Mouse (Mus musculus) liver, embryonic 16.5 days (tissue): Measurements from ENCODE around the gene Sp7. TPM values are rescaled to one million over a fixed set of nuclear protein-coding genes. Genes with fewer than 3 reads are reported as not detected.
A peak's percentile ranks its signal among the peaks of the same experiment; 100 is the strongest.

Source experiments
- ATAC-seq: fragments of 200-750 bp; cut with Nextera tagmentation; 2 replicates; pipeline ENCODE4 v1.8.0; 2017; ENCODE audit warnings: low read depth, mild to moderate bottlenecking, moderate number of reproducible peaks, moderate library complexity
- H3K27ac ChIP-seq: fragments of 300-500 bp; sonication (generic); 2 replicates; pipeline ENCODE4 v1.5.1; 2014; ENCODE audit warnings: mild to moderate bottlenecking, low read length
- H3K27me3 ChIP-seq: fragments of 300-500 bp; sonication (generic); 2 replicates; pipeline ENCODE4 v1.6.1; 2014; ENCODE audit warnings: low read depth, low read length, mixed read lengths; ENCODE audit not compliant: control insufficient read depth, insufficient read depth
- H3K36me3 ChIP-seq: fragments of 300-500 bp; sonication (generic); 2 replicates; pipeline ENCODE4 v1.6.1; 2014; ENCODE audit warnings: mild to moderate bottlenecking; ENCODE audit not compliant: control insufficient read depth, insufficient read depth
- H3K4me1 ChIP-seq: fragments of 300-500 bp; sonication (generic); 2 replicates; pipeline ENCODE4 v1.6.1; 2014; ENCODE audit warnings: low read depth, low read length, mixed read lengths; ENCODE audit not compliant: control insufficient read depth
- H3K4me2 ChIP-seq: fragments of 300-500 bp; sonication (generic); 2 replicates; pipeline ENCODE4 v1.6.1; 2014; ENCODE audit warnings: low read depth, low read length, mixed read lengths
- H3K4me3 ChIP-seq: fragments of 300-500 bp; sonication (generic); 2 replicates; pipeline ENCODE4 v1.5.1; 2014; ENCODE audit warnings: low read depth, mild to moderate bottlenecking, low read length
- H3K9ac ChIP-seq: fragments of 300-500 bp; sonication (generic); 2 replicates; pipeline ENCODE4 v1.6.1; 2014; ENCODE audit warnings: low read depth, low read length
- H3K9me3 ChIP-seq: fragments of 300-500 bp; sonication (generic); replicated peaks from 2 replicates; pipeline ENCODE4 v1.6.1; 2016; ENCODE audit warnings: low read length; ENCODE audit not compliant: control insufficient read depth
- WGBS: fragments of 180-500 bp; shearing (Covaris S2); extraction: QIAGEN DNeasy Blood & Tissue Kit; methylation state at CpG from one replicate; pipeline ENCODE4 v1.1.7; 2014; ENCODE audit not compliant: insufficient replicate concordance; 5-methylcytosine and 5-hydroxymethylcytosine counted together
- polyA plus RNA-seq: library from polyadenylated mRNA; unstranded; fragments of >200 nt; fragmentation: Nextera tagmentation; extraction: Ambion mirVana; gene quantifications from 2 replicates; pipeline ENCODE4 v1.2.1, GENCODE M21; 2015

Sp7 gene
- polyA plus RNA-seq = 0.02 TPM in 1 of 2 replicates, not detected in the other

DNA sequence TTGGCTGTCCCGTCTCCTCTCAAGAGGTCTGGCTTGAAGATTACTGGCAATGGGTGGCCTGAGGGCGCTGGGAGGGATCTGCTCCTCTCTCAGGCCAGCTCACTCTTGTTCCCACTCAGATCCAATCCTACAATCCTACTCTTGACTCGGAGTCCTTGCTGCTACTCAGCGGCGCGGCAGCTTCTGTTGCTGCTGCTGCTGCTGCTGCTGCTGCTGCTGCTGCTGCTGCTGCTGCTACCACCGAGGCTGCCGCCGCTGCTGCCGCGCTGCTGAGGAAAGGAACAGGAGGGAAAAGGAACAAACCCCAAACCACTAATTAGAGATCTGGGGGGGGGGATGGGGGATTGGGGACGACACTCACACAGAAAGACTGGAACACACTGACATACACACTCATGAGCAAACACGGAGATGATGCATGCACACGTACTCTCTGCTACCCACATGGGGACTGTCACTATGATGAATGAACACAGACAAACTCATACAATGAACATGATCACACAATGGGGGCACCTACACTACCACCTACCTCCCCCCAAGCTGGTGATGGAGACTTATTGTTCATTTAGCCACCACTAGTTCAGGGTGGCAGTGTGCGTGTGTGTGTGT lies at the start of gene Sp7:
Sp7 (minus strand) TSS at position 450 of the 612 bp plus-strand sequence.
- Histone ChIP-seq H3K36me3 (no peaks in the 10 kb centered on the region), H3K9me3 (no peaks in the 10 kb centered on the region), H3K27ac (no peak within 1 kb of the TSS), H3K4me1 (no peaks in the 10 kb centered on the region), H3K9ac (no peak within 1 kb of the TSS), H3K4me3 (no peak within 1 kb of the TSS), H3K4me2 (no peak within 1 kb of the TSS), H3K27me3 (peaks cover 77% of the 10 kb centered on the region)
- 8% methylated on average over 15 of the region's 15 CpGs for WGBS
- ATAC-seq = no peak

- no peak for ATAC-seq
- Histone ChIP-seq H3K9me3 (no peaks in the 10 kb centered on the region), H3K27me3 (no peaks in the 10 kb centered on the region), H3K4me2 (no peak overlapping the region), H3K4me1 (peaks cover 17% of the 10 kb centered on the region), H3K4me3 (no peak overlapping the region), H3K27ac (no peak overlapping the region), H3K9ac (no peak overlapping the region), H3K36me3 (peaks cover 40% of the 10 kb centered on the region)
Observed at GRCm38 (mm10) chr15:102413687-102414086, 46.7 kb upstream of the Sp7 start.

- Histone ChIP-seq H3K9ac (no peak overlapping the region), H3K36me3 (peaks cover 52% of the 10 kb centered on the region), H3K4me3 (peak overlapping the region; percentile 28; the same call in 1 of the 2 replicates), H3K4me2 (peak overlapping the region; percentile 44), H3K4me1 (peaks cover 30% of the 10 kb centered on the region), H3K27me3 (no peaks in the 10 kb centered on the region), H3K27ac (no peak overlapping the region), H3K9me3 (no peaks in the 10 kb centered on the region)
- no peak for ATAC-seq
- WGBS = 69% methylated on average over 1 of the region's 1 CpGs
Observed at GRCm38 (mm10) chr15:102411077-102411476, 44.1 kb upstream of the Sp7 start.

- H3K4me3 ChIP-seq = peak overlapping the region; percentile 8
- H3K4me2 ChIP-seq = peak overlapping the region; percentile 44
- H3K9me3 ChIP-seq = no peaks in the 10 kb centered on the region
- WGBS = 89% methylated on average over 3 of the region's 3 CpGs
- ATAC-seq = no peak
- no peak overlapping the region; the same call in 1 of the 2 replicates for H3K27ac ChIP-seq
- H3K4me1 ChIP-seq = peaks cover 32% of the 10 kb centered on the region
- H3K36me3 ChIP-seq = peaks cover 52% of the 10 kb centered on the region
- no peaks in the 10 kb centered on the region for H3K27me3 ChIP-seq
- peak overlapping the region; percentile 37 for H3K9ac ChIP-seq
Observed at GRCm38 (mm10) chr15:102409286-102409685, 42.3 kb upstream of the Sp7 start.

- H3K27ac ChIP-seq = no peak overlapping the region
- H3K4me2 ChIP-seq = peak overlapping the region; percentile 44; the same call in 1 of the 2 replicates
- ATAC-seq = no peak
- no peak overlapping the region for H3K4me3 ChIP-seq
- no peak overlapping the region for H3K9ac ChIP-seq
- no peaks in the 10 kb centered on the region for H3K9me3 ChIP-seq
- no peaks in the 10 kb centered on the region for H3K27me3 ChIP-seq
- H3K4me1 ChIP-seq = peaks cover 32% of the 10 kb centered on the region
- 53% methylated on average over 2 of the region's 2 CpGs for WGBS
- peaks cover 52% of the 10 kb centered on the region for H3K36me3 ChIP-seq
Observed at GRCm38 (mm10) chr15:102408558-102409130, 41.7 kb upstream of the Sp7 start.

- Histone ChIP-seq H3K27ac (no peak overlapping the region), H3K9ac (no peak overlapping the region), H3K4me2 (no peak overlapping the region), H3K9me3 (no peaks in the 10 kb centered on the region), H3K4me1 (peaks cover 32% of the 10 kb centered on the region), H3K36me3 (peaks cover 48% of the 10 kb centered on the region), H3K27me3 (no peaks in the 10 kb centered on the region), H3K4me3 (no peak overlapping the region)
- 89% methylated on average over 10 of the region's 10 CpGs for WGBS
- ATAC-seq = no peak
Observed at GRCm38 (mm10) chr15:102407681-102408557, 40.9 kb upstream of the Sp7 start.

DNA sequence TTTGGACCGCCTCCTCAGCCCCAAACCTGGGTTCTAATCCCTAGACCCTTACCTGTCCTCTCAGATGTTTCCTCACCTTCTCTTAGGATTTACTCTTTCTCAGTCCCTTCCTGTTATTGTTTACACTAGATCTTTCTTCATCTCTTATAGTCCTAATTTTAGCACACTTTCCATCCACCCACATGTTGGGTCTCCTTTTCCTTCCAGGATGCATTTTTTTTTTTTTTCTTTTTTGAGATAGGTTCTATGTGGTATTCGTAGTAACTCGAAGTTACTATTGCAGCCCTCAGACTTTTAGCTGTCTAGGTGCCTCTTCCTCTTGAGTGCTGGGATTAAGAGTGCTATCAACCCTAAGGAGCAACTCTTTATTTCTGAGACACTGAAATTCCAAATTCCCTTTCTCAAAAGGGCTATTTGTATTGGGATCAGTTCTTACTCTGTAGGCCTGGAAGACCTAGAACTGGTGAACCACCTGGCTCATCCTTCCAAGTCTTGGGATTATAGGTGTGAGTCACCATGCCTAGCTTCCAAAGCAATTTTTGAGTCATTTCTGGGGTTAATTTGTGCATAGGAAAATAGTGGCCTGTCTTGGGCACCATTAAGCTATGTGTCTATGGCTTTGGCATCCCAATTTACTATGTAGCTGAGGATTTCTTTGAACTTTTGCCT lies 40.1 kb upstream of the Sp7 start:
- Histone ChIP-seq H3K4me1 (peaks cover 34% of the 10 kb centered on the region), H3K4me3 (peak overlapping the region; percentile 86), H3K9ac (peak overlapping the region; percentile 93), H3K27ac (peak overlapping the region; percentile 100), H3K27me3 (no peaks in the 10 kb centered on the region), H3K4me2 (peak overlapping the region; percentile 60), H3K36me3 (peaks cover 40% of the 10 kb centered on the region), H3K9me3 (no peaks in the 10 kb centered on the region)
- no peak for ATAC-seq
- WGBS = 10% methylated on average over 3 of the region's 3 CpGs

DNA sequence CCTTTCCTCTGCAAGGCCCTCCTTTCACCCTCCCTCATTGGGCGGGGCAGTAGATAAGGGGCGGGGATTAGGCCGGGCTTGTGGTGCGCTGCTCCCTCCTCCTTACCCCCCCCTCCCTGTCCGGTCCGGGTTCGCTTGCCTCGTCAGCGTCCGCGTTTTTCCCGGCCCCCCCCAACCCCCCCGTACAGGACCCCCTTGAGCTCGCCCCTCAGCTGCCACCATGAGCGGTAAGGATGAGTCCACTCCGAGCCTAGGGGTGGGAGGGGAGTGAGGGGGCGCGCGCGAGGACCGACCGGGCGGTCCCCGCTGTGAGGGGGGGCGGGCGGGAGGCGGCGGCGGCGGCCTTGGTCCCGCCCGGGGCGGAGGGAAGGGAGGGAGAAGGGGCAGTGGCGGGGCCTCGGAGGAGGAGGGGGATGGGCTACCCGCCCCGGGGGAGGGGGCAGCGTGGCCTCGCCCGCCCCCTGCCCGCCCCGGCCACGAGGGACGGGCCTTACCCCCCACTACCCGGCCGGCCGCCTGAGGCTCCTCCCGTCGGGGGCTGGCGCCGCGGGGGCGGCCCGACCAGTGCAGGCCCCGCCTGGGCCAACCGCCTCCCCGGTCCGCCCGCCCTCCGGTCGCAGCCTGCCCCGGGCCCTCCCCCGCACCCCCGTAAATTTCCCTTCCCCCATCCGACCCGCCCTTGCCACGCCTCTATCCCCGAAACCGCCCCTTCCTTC lies 39.4 kb upstream of the Sp7 start:
- Histone ChIP-seq H3K4me2 (peak overlapping the region; percentile 60), H3K9me3 (no peaks in the 10 kb centered on the region), H3K27ac (peak overlapping the region; percentile 100), H3K36me3 (peaks cover 35% of the 10 kb centered on the region), H3K4me1 (peaks cover 36% of the 10 kb centered on the region), H3K4me3 (peak overlapping the region; percentile 86), H3K27me3 (no peaks in the 10 kb centered on the region), H3K9ac (peak overlapping the region; percentile 93)
- under 1% methylated on average over 24 of the region's 69 CpGs for WGBS
- peak; percentile 37 for ATAC-seq
